Mouse (Mus musculus) intestine, postnatal 0 days (tissue): ENCODE measurements at regions not wholly inside any gene's neighbourhood (a gene's known extent, or its start where the extent isn't known, plus 50 kb on each side); places are given as distances from the start of the nearest gene placed in this dataset.

Experiments used
- ATAC-seq: fragments of 200-750 bp; cut with Nextera tagmentation; 2 replicates; pipeline ENCODE4 v1.8.0; 2017; ENCODE audit warnings: mild to moderate bottlenecking, moderate TSS enrichment, moderate library complexity
- H3K27ac ChIP-seq: fragments of 300-500 bp; sonication (generic); 2 replicates; pipeline ENCODE4 v1.5.1; 2014; ENCODE audit warnings: mild to moderate bottlenecking, low read depth, low read length, moderate library complexity
- H3K27me3 ChIP-seq: fragments of 300-500 bp; sonication (generic); replicated peaks from 2 replicates; pipeline ENCODE4 v1.6.1; 2014; ENCODE audit warnings: low read length, mixed read lengths; ENCODE audit not compliant: control insufficient read depth, insufficient read depth
- H3K36me3 ChIP-seq: fragments of 300-500 bp; sonication (generic); 2 replicates; pipeline ENCODE4 v1.6.1; 2014; ENCODE audit warnings: mild to moderate bottlenecking, moderate library complexity; ENCODE audit not compliant: control insufficient read depth, insufficient read depth
- H3K4me1 ChIP-seq: fragments of 300-500 bp; sonication (generic); replicated peaks from 2 replicates; pipeline ENCODE4 v1.6.1; 2014; ENCODE audit warnings: antibody characterized with exemption, low read length, mixed read lengths; ENCODE audit not compliant: control insufficient read depth, insufficient read depth
- H3K4me2 ChIP-seq: fragments of 300-500 bp; sonication (generic); replicated peaks from 2 replicates; pipeline ENCODE4 v1.6.1; 2014; ENCODE audit warnings: low read depth, mild to moderate bottlenecking, moderate library complexity
- H3K4me3 ChIP-seq: fragments of 300-500 bp; sonication (generic); 2 replicates; pipeline ENCODE4 v1.5.1; 2014; ENCODE audit warnings: low read depth, low read length
- H3K9ac ChIP-seq: fragments of 300-500 bp; sonication (generic); 2 replicates; pipeline ENCODE4 v1.6.1; 2014; ENCODE audit warnings: mild to moderate bottlenecking, low read depth, low read length
- H3K9me3 ChIP-seq: fragments of 300-500 bp; sonication (generic); 2 replicates; pipeline ENCODE4 v1.6.1; 2016; ENCODE audit warnings: mixed run types; ENCODE audit not compliant: control insufficient read depth
- CTCF ChIP-seq: sonication (generic); IDR thresholded peaks from 2 replicates; pipeline ENCODE4 v1.5.1; 2016; ENCODE audit warnings: low read depth, mild to moderate bottlenecking, control low read depth, antibody characterized with exemption, moderate library complexity
- WGBS: fragments of 180-500 bp; shearing (Covaris S2); extraction: QIAGEN DNeasy Blood & Tissue Kit; methylation state at CpG from one replicate; pipeline ENCODE4 v1.1.7; 2014; 5-methylcytosine and 5-hydroxymethylcytosine counted together

- Histone ChIP-seq H3K9ac (no peak overlapping the region), H3K27ac (no peak overlapping the region), H3K4me1 (no peaks in the 10 kb centered on the region), H3K4me3 (no peak overlapping the region), H3K9me3 (no peaks in the 10 kb centered on the region), H3K27me3 (no peaks in the 10 kb centered on the region), H3K36me3 (no peaks in the 10 kb centered on the region), H3K4me2 (no peak overlapping the region)
- peak; percentile 72 for ATAC-seq
- TF ChIP-seq CTCF, result no peak
- WGBS, result 75% methylated on average over 13 of the region's 13 CpGs
Measured at GRCm38 (mm10) chr5:118413428-118414282, 146.8 kb upstream of the Med13l start.

- H3K27me3 ChIP-seq, result no peaks in the 10 kb centered on the region
- no peaks in the 10 kb centered on the region for H3K9me3 ChIP-seq
- no peak overlapping the region for H3K27ac ChIP-seq
- no peak overlapping the region for H3K9ac ChIP-seq
- TF ChIP-seq CTCF, result no peak
- H3K4me2 ChIP-seq, result no peak overlapping the region
- 73% methylated on average over 7 of the region's 7 CpGs for WGBS
- no peaks in the 10 kb centered on the region for H3K4me1 ChIP-seq
- no peak for ATAC-seq
- H3K36me3 ChIP-seq, result no peaks in the 10 kb centered on the region
- no peak overlapping the region for H3K4me3 ChIP-seq
Measured at GRCm38 (mm10) chr5:118419344-118420037, 141.0 kb upstream of the Med13l start.

GRCm38 (mm10) chr5:118421884-118422821 lies 138.3 kb upstream of the Med13l start:
- Histone ChIP-seq H3K9ac (no peak overlapping the region), H3K36me3 (no peaks in the 10 kb centered on the region), H3K4me1 (no peaks in the 10 kb centered on the region), H3K27ac (no peak overlapping the region), H3K27me3 (no peaks in the 10 kb centered on the region), H3K9me3 (no peaks in the 10 kb centered on the region), H3K4me2 (no peak overlapping the region), H3K4me3 (no peak overlapping the region)
- 50% methylated on average over 32 of the region's 32 CpGs for WGBS
- no peak for TF ChIP-seq CTCF
- ATAC-seq, result peak; percentile 29; the same call in 1 of the 2 replicates

- WGBS, result 79% methylated on average over 3 of the region's 3 CpGs
- no peaks in the 10 kb centered on the region for H3K9me3 ChIP-seq
- no peak overlapping the region for H3K27ac ChIP-seq
- ATAC-seq, result no peak
- no peak overlapping the region for H3K4me2 ChIP-seq
- TF ChIP-seq CTCF, result no peak
- H3K9ac ChIP-seq, result no peak overlapping the region
- no peaks in the 10 kb centered on the region for H3K36me3 ChIP-seq
- H3K27me3 ChIP-seq, result no peaks in the 10 kb centered on the region
- no peak overlapping the region for H3K4me3 ChIP-seq
- no peaks in the 10 kb centered on the region for H3K4me1 ChIP-seq
Measured at GRCm38 (mm10) chr5:118424177-118424576, 136.3 kb upstream of the Med13l start.

- Histone ChIP-seq H3K9me3 (no peaks in the 10 kb centered on the region), H3K4me2 (no peak overlapping the region), H3K9ac (no peak overlapping the region), H3K27ac (peak overlapping the region; percentile 11; the same call in 1 of the 2 replicates), H3K4me3 (no peak overlapping the region), H3K4me1 (no peaks in the 10 kb centered on the region), H3K27me3 (no peaks in the 10 kb centered on the region), H3K36me3 (no peaks in the 10 kb centered on the region)
- WGBS, result 28% methylated on average over 9 of the region's 9 CpGs
- TF ChIP-seq CTCF, result no peak
- ATAC-seq, result peak; percentile 42
Measured at GRCm38 (mm10) chr5:118424764-118425568, 135.5 kb upstream of the Med13l start.
